Mouse (Mus musculus) urinary bladder, postnatal 10 days (tissue): Measurements from ENCODE around the gene Cog2.
A peak's percentile ranks its signal among the peaks of the same experiment; 100 is the strongest.

Experiments
- DNase-seq: peaks from one replicate; pipeline ENCODE4 v3.0.0; 2022; ENCODE audit warnings: low spot score

The Cog2 gene

GRCm38 (mm10) chr8:124520249-124521080, at the start of gene Cog2:
Gene Cog2, plus strand, starts transcription at chr8:124520767.
- DNase-seq, result peak; percentile 46

DNA sequence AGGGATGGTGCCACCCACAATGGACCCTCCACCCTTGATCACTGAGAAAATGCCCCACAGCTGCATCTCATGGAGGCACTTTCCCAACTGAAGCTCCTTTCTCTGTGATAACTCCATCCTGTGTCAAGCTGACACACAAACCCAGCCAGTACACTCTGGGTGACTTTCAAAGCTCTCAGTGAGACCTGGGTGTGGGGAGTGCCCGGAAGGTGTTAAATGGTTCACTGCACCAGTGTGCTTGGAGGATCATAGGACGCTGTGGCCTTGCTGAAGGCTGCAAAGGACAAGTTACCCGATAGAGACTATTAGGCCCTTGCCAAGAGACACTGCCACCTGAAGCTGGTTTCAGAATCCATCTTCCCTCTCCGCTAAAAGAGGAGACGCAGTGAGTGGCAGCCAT, 44.9 kb upstream of the Cog2 start:
- DNase-seq, result no peak

DNA sequence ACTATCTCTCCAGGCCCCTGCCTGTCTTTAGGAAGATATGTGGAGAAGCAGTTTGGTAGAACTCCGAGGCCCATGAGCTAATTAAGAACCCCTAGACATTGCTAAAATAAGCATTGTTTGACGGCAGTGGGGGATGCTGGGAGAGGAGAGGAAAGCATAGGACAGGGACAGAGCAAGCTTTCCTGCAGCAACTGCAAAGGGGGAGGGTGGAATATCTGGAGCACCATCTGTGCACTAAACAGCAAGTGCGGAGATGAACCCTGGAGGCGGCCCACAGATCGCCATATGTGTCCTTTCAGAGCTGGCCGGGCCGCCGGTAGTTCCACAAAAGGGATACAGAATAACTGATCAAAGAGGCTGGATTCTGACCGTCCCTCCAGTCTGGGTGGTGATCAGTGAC, 43.9 kb upstream of the Cog2 start:
- no peak for DNase-seq

DNA sequence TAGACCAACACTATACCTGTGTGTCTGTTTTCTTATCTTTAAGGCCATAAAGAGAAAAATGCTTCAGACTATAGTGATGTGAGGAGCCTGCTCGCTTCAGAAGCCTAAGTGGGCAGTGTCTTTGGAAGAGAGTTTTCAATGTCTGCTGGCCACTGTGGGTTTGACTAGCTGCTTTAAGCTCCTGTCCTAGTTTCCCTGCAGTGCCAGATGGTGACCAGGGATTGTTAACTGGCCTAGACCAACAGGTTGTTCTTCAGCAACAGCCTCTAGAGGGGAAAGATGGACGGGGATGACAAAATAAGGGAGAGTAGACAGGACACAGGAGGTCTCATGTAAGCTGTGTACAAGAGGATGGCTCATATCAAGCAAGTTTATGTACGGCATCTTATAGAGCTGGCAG, 41.3 kb upstream of the Cog2 start:
- no peak for DNase-seq

GRCm38 (mm10) chr8:124480321-124480720, 40.2 kb upstream of the Cog2 start:
- no peak for DNase-seq

DNA sequence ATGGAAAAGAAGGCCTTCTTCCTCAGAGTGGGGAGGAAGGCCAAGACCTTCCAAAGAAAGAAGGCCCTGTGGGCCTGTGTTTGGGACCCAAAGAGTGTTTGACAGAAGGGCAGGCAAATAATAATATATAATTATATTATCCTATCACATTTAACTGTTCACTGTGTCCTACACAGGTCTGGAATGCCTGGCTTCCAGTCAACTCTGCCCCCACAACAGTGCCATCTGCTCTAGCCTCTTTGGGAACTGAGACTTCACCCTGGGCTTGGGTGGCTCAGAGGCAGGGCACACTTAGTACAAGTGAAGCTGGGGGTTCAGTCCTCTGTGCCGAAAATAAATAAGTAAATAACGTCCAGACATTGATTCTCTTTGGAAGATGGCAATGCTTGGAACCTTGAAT, 37.8 kb upstream of the Cog2 start:
- DNase-seq, result no peak

- DNase-seq, result no peak
These were observed 37.0 kb upstream of the Cog2 start for GRCm38 (mm10) chr8:124483356-124484115.

DNA sequence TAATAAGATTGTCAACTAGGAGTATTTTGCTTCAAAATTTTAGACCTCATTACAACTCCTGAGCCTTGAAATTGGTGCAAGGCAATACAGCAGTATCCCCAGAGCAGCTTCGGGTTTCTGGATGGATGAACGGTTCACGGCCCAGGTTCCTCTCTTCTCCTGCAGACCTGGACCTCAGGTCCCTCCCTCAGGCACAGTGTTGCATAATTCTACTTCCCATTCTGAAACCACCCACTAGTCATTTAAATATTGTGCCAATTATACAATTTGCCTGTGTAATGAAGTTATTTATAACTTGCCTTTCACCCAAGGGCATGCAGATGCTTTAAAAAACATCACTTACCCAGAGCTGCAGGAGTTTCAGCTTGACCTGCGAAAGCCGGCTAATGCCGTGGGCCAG, 31.3 kb upstream of the Cog2 start:
- DNase-seq, result no peak

GRCm38 (mm10) chr8:124489786-124490185, 30.8 kb upstream of the Cog2 start:
- DNase-seq, result no peak

DNA sequence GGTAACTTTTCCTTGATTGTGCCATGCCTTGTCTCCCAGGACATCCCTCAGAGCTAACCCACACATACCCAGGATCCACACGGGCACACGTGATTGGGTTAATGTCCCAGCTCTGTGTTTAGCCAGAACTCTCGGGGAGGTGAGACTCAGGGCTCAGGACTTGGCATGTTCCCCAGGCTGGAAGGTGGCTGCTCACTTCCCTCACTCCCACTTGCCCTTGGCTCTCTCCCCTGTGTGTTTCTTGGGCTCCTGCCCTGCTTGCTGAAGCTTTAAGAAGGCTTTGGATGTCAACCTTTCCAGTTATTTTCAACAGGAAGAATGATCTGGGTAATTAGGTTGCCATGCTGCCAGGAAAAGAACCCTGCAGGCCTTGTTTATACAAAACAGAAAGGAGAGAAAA, 26.2 kb upstream of the Cog2 start:
- no peak for DNase-seq

GRCm38 (mm10) chr8:124494955-124495354, 25.6 kb upstream of the Cog2 start:
- DNase-seq, result no peak

- no peak for DNase-seq
These were observed 24.9 kb upstream of the Cog2 start for GRCm38 (mm10) chr8:124495676-124496075.

DNA sequence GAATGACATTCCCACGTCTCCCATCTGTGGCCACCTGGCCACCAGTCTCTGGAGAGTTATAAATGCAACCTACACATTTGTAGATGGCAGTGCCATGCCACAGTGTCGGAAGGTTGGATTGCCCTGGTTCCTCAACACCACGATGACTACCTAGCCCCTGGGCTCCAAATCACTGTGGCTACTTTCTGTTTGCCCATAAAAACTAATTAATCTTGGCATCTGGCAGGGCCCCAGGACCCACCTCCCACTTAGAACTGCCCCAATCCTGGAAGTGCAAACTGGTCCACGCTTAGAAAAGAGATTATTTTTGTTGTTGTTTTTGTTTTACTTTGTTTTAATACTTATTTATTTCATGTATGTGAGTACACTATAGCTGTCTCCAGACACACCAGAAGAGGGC, 24.3 kb upstream of the Cog2 start:
- no peak for DNase-seq

- DNase-seq, result no peak
These were observed 23.7 kb upstream of the Cog2 start for GRCm38 (mm10) chr8:124496871-124497270.

GRCm38 (mm10) chr8:124498398-124498797, 22.2 kb upstream of the Cog2 start:
- no peak for DNase-seq

DNA sequence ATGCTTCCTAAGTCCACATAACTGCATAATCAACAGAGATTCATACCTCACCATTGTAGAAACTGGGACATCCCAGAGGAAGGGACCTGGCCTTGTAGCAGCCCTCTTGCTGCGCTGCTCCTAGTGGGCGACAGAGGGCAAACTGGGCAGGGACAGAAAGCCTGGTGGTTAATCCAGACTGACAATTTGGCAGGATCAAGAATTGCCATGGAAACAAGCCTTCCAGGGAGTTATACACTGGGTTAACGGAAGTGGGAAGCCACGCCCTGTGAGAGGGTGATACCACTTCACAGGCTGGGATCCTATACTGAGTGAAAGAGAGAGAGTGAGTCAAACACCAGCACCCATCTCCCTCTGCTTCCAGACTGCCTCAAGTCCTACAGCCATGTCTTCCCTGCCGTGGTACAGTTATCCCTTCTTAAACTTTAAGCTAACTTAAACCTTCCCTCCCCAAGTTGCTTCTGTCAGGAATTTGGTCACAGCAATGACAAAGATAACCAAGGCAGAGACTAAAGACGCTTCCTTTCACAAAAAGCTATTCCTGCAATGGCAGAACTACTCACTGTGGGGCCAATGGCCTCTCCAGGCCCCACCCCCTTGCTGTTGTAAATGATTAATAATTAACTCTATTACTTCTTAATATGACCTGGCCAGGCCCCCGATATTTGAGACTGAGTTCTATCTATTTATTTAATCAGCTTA, 21.2 kb upstream of the Cog2 start:
- DNase-seq, result no peak

DNA sequence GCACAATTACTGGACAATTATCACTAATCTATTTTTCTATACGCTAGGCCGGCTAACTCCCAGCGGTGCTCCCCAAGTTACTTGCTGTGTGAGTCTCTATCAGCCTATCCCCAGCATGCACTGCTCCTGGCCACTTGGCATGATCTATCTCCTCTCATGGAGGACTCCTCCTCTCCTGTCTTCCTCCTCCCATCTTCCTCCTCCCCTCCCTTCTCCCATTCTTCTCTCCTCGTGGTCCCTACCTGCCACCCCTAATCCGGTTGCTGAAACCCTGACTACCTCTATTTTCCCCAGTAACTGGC, 20.7 kb upstream of the Cog2 start:
- no peak for DNase-seq

GRCm38 (mm10) chr8:124505626-124506025, 14.9 kb upstream of the Cog2 start:
- DNase-seq, result no peak

DNA sequence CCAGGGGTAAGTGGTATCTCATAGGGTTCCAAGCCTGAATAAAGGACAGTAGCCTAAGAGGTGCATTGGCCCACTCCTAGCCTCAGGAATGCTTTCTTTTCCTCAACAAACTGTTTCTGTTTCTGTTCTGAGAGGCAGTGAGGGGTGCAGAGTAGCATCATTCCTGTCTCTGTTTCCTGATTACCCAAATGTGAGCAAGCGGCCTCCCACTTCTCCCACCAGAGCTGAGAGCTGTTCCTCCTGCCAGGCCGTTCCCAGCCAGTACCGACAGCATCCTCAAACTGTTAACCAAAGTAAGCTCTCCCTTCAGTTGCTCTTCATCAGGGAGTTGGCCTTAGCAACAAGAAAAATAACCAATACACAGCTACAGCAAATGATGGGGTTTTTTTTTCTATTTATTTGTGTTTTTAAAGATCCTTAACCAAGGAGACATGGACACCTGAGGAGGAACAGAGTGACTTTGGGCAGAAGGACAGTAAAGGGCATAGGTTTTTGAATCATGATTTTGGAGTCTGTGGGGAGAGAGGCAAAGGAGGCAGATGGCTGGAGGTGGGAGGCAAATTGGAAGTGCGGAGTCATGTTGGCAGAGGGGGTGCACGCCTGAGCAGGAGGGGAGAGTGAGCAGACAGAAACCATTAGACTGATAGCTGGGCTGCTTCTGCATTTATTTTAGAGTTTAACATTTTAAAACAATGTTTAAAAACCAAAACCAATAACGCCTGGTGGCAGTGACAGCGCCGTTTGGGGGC, 12.8 kb upstream of the Cog2 start:
- DNase-seq, result no peak

GRCm38 (mm10) chr8:124508321-124508695, 12.3 kb upstream of the Cog2 start:
- no peak for DNase-seq

DNA sequence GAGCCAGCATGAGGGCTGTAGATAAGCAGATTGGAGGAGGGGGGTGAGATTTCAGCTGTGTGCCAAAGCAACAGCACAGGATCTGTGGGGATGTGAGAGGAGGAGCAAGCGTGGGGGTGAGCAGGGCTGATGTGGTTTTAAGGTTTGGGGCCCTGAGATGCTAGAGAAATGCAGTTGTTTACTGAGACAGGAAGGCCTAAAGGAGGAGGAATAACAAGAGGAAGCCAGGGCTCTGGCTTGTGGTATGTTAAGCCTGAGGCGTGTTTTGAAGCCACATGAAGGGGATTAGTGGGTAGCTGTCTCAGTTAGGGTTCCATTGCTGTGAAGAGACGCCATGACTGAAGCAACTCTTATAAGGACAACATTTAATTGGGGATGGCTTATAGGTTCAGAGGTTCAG, 11.4 kb upstream of the Cog2 start:
- DNase-seq, result no peak

DNA sequence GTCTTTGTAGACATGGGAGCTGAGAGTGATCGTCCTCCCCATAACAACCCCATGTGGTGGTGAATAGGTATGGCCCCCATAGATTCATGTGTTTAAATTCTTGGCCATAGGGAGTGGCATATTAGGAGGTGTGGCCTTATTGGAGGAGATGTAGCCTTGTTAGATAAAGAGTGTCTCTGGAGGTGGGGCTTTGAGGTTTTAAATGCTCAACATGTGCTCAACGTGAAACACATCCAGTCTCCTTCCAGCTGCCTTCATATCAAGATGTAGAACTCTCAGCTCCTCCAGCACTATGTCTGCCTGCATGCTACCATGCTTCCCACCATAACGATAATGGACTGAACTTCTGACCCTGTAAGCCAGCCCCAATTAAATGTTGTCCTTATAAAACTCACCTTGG, 4.5 kb upstream of the Cog2 start:
- DNase-seq, result no peak
